Mouse (Mus musculus) heart, embryonic 16.5 days (tissue): ENCODE data around the gene Gm20708. TPM values are rescaled to one million over a fixed set of nuclear protein-coding genes. Genes with fewer than 3 reads are reported as not detected.

Source experiments
- ATAC-seq: fragments of 200-750 bp; cut with Nextera tagmentation; replicated peaks from 2 replicates; pipeline ENCODE4 v1.8.0; 2017; ENCODE audit warnings: moderate number of reproducible peaks; ENCODE audit not compliant: insufficient read depth, low FRiP score; ENCODE audit errors: extremely low read depth
- H3K27ac ChIP-seq: fragments of 300-500 bp; sonication (generic); 2 replicates; pipeline ENCODE4 v1.5.1; 2014; ENCODE audit warnings: mild to moderate bottlenecking, low read length, control low read depth, moderate library complexity
- H3K27me3 ChIP-seq: fragments of 300-500 bp; sonication (generic); 2 replicates; pipeline ENCODE4 v1.6.1; 2014; ENCODE audit warnings: low read length, mixed read lengths; ENCODE audit not compliant: control insufficient read depth, insufficient read depth
- H3K36me3 ChIP-seq: fragments of 300-500 bp; sonication (generic); 2 replicates; pipeline ENCODE4 v1.6.1; 2014; ENCODE audit not compliant: control insufficient read depth, insufficient read depth
- H3K4me1 ChIP-seq: fragments of 300-500 bp; sonication (generic); 2 replicates; pipeline ENCODE4 v1.6.1; 2014; ENCODE audit warnings: low read length, mixed read lengths; ENCODE audit not compliant: control insufficient read depth, insufficient read depth
- H3K4me2 ChIP-seq: fragments of 300-500 bp; sonication (generic); 2 replicates; pipeline ENCODE4 v1.6.1; 2014; ENCODE audit warnings: low read depth, mild to moderate bottlenecking, control low read depth, low read length
- H3K4me3 ChIP-seq: fragments of 300-500 bp; sonication (generic); 2 replicates; pipeline ENCODE4 v1.5.1; 2014; ENCODE audit warnings: mild to moderate bottlenecking, control low read depth, low read length
- H3K9ac ChIP-seq: fragments of 300-500 bp; sonication (generic); 2 replicates; pipeline ENCODE4 v1.6.1; 2014; ENCODE audit warnings: low read length, control low read depth
- H3K9me3 ChIP-seq: fragments of 300-500 bp; sonication (generic); replicated peaks from 2 replicates; pipeline ENCODE4 v1.6.1; 2016; ENCODE audit warnings: low read length; ENCODE audit not compliant: control insufficient read depth
- WGBS: fragments of 180-500 bp; shearing (Covaris S2); extraction: QIAGEN DNeasy Blood & Tissue Kit; methylation state at CpG from one replicate; pipeline ENCODE4 v1.1.7; 2014; 5-methylcytosine and 5-hydroxymethylcytosine counted together
- polyA plus RNA-seq: library from polyadenylated mRNA; unstranded; fragments of >200 nt; fragmentation: Nextera tagmentation; extraction: Ambion mirVana; gene quantifications from 2 replicates; pipeline ENCODE4 v1.2.1, GENCODE M21; 2015

The Gm20708 gene
- polyA plus RNA-seq, 1 experiment from 2014 or later = 2.4 TPM

GRCm38 (mm10) chr11:117880336-117880976 lies 71.0 kb downstream of the Gm20708 start:
- no peak for ATAC-seq
- Histone ChIP-seq H3K27me3 (no peaks in the 10 kb centered on the region), H3K36me3 (no peaks in the 10 kb centered on the region), H3K9me3 (no peaks in the 10 kb centered on the region), H3K9ac (no peak overlapping the region), H3K4me1 (peaks cover 43% of the 10 kb centered on the region), H3K27ac (no peak overlapping the region), H3K4me3 (no peak overlapping the region), H3K4me2 (no peak overlapping the region)
- WGBS = 82% methylated on average over 9 of the region's 9 CpGs

DNA sequence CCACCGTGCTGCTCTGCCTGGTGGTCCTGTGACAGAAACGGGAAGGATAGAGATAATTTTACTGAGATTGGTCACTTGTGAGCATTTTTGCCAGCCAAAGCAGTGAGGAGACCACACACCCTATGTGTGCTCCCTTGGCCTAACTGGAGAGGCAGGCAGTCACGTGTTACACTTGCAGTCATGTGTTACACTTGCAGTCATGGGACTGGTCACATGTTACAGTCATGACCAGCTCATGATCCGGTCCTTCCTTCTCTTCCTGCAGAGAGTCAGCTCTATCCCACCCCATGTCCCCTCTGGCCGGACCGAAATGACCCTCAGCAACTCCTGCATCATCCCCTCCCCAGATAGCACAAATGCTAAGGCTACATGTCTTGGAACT lies 71.5 kb downstream of the Gm20708 start:
- H3K4me3 ChIP-seq = no peak overlapping the region
- no peaks in the 10 kb centered on the region for H3K27me3 ChIP-seq
- H3K36me3 ChIP-seq = no peaks in the 10 kb centered on the region
- peaks cover 38% of the 10 kb centered on the region for H3K4me1 ChIP-seq
- no peaks in the 10 kb centered on the region for H3K9me3 ChIP-seq
- no peak for ATAC-seq
- 64% methylated on average over 6 of the region's 6 CpGs for WGBS
- no peak overlapping the region for H3K27ac ChIP-seq
- H3K4me2 ChIP-seq = no peak overlapping the region
- H3K9ac ChIP-seq = no peak overlapping the region

- Histone ChIP-seq H3K4me2 (no peak overlapping the region), H3K27ac (peak overlapping the region; percentile 55), H3K4me3 (no peak overlapping the region), H3K4me1 (peaks cover 35% of the 10 kb centered on the region), H3K9ac (no peak overlapping the region; the same call in 1 of the 2 replicates), H3K36me3 (no peaks in the 10 kb centered on the region), H3K27me3 (no peaks in the 10 kb centered on the region), H3K9me3 (no peaks in the 10 kb centered on the region)
- ATAC-seq = no peak
- WGBS = 19% methylated on average over 8 of the region's 8 CpGs
These were observed 72.3 kb downstream of the Gm20708 start for GRCm38 (mm10) chr11:117881787-117882186.

GRCm38 (mm10) chr11:117882208-117882607 lies 72.7 kb downstream of the Gm20708 start:
- Histone ChIP-seq H3K9ac (no peak overlapping the region; the same call in 1 of the 2 replicates), H3K27ac (peak overlapping the region; percentile 33; the same call in 1 of the 2 replicates), H3K4me2 (no peak overlapping the region), H3K36me3 (no peaks in the 10 kb centered on the region), H3K4me1 (peaks cover 32% of the 10 kb centered on the region), H3K9me3 (no peaks in the 10 kb centered on the region), H3K27me3 (no peaks in the 10 kb centered on the region), H3K4me3 (no peak overlapping the region)
- 76% methylated on average over 1 of the region's 1 CpGs for WGBS
- ATAC-seq = no peak

GRCm38 (mm10) chr11:117886000-117886399 lies 76.5 kb downstream of the Gm20708 start:
- Histone ChIP-seq H3K4me2 (no peak overlapping the region), H3K9ac (no peak overlapping the region), H3K27me3 (0 out of 2 replicates have a peak, but pooled peaks cover 2% of the 10 kb centered on the region), H3K36me3 (no peaks in the 10 kb centered on the region), H3K27ac (no peak overlapping the region), H3K4me1 (peaks cover 36% of the 10 kb centered on the region), H3K4me3 (no peak overlapping the region), H3K9me3 (no peaks in the 10 kb centered on the region)
- no peak for ATAC-seq
- WGBS = 42% methylated on average over 5 of the region's 5 CpGs

GRCm38 (mm10) chr11:117888168-117888852 lies 78.8 kb downstream of the Gm20708 start:
- H3K9ac ChIP-seq = peak overlapping the region; percentile 25
- H3K27ac ChIP-seq = no peak overlapping the region
- no peak overlapping the region for H3K4me3 ChIP-seq
- ATAC-seq = no peak
- WGBS = 45% methylated on average over 20 of the region's 20 CpGs
- no peaks in the 10 kb centered on the region for H3K9me3 ChIP-seq
- peaks cover 23% of the 10 kb centered on the region for H3K4me1 ChIP-seq
- 0 out of 2 replicates have a peak, but pooled peaks cover 2% of the 10 kb centered on the region for H3K27me3 ChIP-seq
- H3K4me2 ChIP-seq = peak overlapping the region; percentile 43; the same call in 1 of the 2 replicates
- no peaks in the 10 kb centered on the region for H3K36me3 ChIP-seq

DNA sequence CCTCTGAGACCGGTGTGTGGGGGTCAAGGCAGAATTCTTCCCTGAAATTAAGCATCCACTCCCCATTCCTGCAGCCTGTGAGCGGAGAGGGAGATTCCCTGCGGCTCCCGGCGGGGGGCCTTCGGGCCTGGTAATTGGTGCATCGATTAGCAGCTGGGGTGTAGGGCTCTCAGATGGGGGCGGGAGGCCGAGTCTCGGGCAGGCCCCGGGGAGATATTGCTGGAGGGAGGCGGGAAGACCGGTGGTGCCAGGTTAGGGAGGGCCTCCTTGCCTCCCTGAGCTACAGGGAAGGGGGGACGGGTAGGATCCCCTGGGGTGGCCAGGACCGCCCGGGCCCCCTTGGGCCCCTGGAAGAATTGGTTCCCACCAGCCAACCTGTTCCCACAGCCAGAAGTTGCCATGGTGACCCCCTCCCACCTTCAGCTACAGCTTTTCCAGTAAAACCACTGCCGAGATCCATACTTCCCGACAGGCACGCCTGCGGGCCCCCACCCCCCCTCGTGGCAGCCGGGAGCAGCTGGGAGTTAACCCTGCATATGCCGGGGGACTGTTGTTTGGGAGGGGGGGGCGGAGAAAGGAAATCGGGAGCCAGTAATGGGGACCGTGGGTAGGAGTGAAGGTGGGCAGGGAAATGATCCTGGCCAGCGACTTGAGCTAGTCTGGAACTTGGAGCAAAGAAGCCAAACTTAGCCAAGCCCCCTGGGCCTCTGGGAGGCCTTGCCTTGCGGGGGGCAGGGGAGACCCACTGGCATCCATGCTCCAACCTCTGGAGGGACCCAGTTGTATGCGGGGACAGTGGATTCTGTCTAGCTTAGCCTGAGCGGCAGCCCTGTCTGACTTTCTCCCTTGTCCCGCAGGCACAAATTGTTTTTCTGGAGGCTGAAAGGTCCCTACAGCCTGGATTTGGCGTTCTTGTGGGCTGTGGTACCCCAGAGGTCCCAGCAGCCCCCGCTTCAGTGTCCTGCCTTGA lies 79.7 kb downstream of the Gm20708 start:
- Histone ChIP-seq H3K4me2 (peak overlapping the region; percentile 43), H3K4me1 (peaks cover 23% of the 10 kb centered on the region), H3K36me3 (no peaks in the 10 kb centered on the region), H3K4me3 (peak overlapping the region; percentile 3; the same call in 1 of the 2 replicates), H3K9me3 (no peaks in the 10 kb centered on the region), H3K27ac (no peak overlapping the region; the same call in 1 of the 2 replicates), H3K27me3 (0 out of 2 replicates have a peak, but pooled peaks cover 2% of the 10 kb centered on the region), H3K9ac (peak overlapping the region; percentile 30)
- WGBS = 16% methylated on average over 33 of the region's 33 CpGs
- ATAC-seq = no peak; the same call in 1 of the 2 replicates
